Comparison of ENCODE assay signal across 8 mouse cellular contexts in the genomic region with DNA sequence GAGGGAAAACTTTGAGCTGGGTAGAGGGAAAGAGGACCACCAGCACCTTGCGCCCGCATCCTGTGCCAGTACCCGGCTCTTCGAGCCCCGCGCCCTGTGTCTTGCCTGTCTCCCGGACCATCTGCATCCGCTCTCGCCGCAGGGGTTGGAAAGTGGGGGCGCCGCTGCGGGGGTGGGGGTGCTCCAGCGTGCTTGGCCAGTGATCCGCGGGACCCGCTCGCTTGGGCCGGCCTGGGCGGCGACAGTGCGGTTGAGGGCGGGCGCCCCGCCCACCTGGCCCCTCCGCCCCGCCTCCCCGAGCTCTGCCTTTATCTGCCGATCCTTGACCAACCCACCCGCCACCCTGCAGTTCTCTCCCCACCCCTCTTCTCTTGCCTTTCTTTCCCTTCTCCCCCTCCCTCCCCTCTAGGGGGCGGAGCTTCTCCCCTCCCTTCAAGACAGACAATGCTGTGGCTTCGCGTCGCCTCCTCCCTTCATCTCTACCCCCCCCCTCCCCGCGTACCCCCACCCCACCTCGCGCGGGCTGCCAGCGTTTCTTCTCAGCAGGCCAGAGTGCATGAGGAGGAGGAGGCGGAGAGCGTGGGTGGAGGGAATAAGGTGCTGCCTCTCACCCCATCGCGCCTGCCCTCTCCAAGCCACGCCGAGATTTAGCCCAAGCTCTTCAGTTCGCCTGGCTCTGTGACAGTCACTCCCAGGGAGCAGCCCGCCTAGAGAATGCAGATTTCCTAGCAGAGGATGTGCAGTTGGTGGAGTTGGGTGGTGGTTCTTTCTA. TPM values are rescaled to one million over a fixed set of nuclear protein-coding genes. Genes with fewer than 3 reads are reported as not detected.
DNase-seq lines count a peak whose midpoint lies in the region; ATAC-seq and TF ChIP-seq lines count a peak whose summit lies in the region.

A gene (minus strand): TSS at position 613 of the 772 bp plus-strand sequence.

- peak within 1 kb of the TSS; percentile 67 for H3K4me3 ChIP-seq in heart, embryonic 12.5 days
- H3K4me3 ChIP-seq in kidney, postnatal 0 days (replicated peaks; ENCODE audit: low read depth, low read length) = peak within 1 kb of the TSS; percentile 55
- H3K4me3 ChIP-seq in liver, embryonic 12.5 days = peak within 1 kb of the TSS; percentile 58
- H3K4me3 ChIP-seq in stomach, embryonic 15.5 days (replicated peaks) = peak within 1 kb of the TSS; percentile 55

- no peaks in the 10 kb centered on the region for H3K36me3 ChIP-seq in heart, embryonic 12.5 days
- no peaks in the 10 kb centered on the region for H3K36me3 ChIP-seq in kidney, postnatal 0 days (ENCODE audit: insufficient read depth, low read length)
- no peaks in the 10 kb centered on the region for H3K36me3 ChIP-seq in liver, embryonic 12.5 days
- no peaks in the 10 kb centered on the region for H3K36me3 ChIP-seq in stomach, embryonic 15.5 days

- WGBS in heart, embryonic 12.5 days = under 1% methylated on average over 45 of the region's 48 CpGs
- WGBS in kidney, postnatal 0 days = under 1% methylated on average over 33 of the region's 48 CpGs
- 0% methylated on average over 36 of the region's 48 CpGs for WGBS in liver, embryonic 12.5 days (ENCODE audit: insufficient replicate concordance)
- WGBS in stomach, embryonic 15.5 days = under 1% methylated on average over 34 of the region's 48 CpGs

- TF ChIP-seq CTCF in kidney, postnatal 0 days (IDR thresholded peaks at IDR 0.05; ENCODE audit: low read depth) = no peak

- H3K27me3 ChIP-seq in heart, embryonic 12.5 days (replicated peaks) = peaks cover 35% of the 10 kb centered on the region
- H3K27me3 ChIP-seq in kidney, postnatal 0 days (ENCODE audit: insufficient read depth, low read length) = no peaks in the 10 kb centered on the region; the same call in 1 of the 2 replicates
- H3K27me3 ChIP-seq in liver, embryonic 12.5 days (replicated peaks) = peaks cover 43% of the 10 kb centered on the region
- H3K27me3 ChIP-seq in stomach, embryonic 15.5 days (replicated peaks) = peaks cover 24% of the 10 kb centered on the region

- H3K4me1 ChIP-seq in heart, embryonic 12.5 days (replicated peaks) = peaks cover 21% of the 10 kb centered on the region
- H3K4me1 ChIP-seq in kidney, postnatal 0 days (replicated peaks; ENCODE audit: insufficient read depth, low read length) = peaks cover 21% of the 10 kb centered on the region
- H3K4me1 ChIP-seq in liver, embryonic 12.5 days = peaks cover 47% of the 10 kb centered on the region
- peaks cover 10% of the 10 kb centered on the region; the same call in 1 of the 2 replicates for H3K4me1 ChIP-seq in stomach, embryonic 15.5 days

- ATAC-seq in erythroblast, adult 5-6 weeks (replicated peaks; ENCODE audit: low FRiP score, poor library complexity, severe bottlenecking) = no peak
- ATAC-seq in heart, embryonic 12.5 days (ENCODE audit: insufficient number of reproducible peaks, low FRiP score) = peak; percentile 91
- ATAC-seq in kidney, postnatal 0 days (replicated peaks; ENCODE audit: low FRiP score, low read depth) = peak; percentile 90
- peak; percentile 87 for ATAC-seq in liver, embryonic 12.5 days
- peak; percentile 92 for ATAC-seq in stomach, embryonic 15.5 days (ENCODE audit: insufficient read depth, low FRiP score, low read depth)

- H3K4me2 ChIP-seq in heart, embryonic 12.5 days = peak within 1 kb of the TSS; percentile 97
- peak within 1 kb of the TSS; percentile 97 for H3K4me2 ChIP-seq in kidney, postnatal 0 days (ENCODE audit: low read length)
- H3K4me2 ChIP-seq in liver, embryonic 12.5 days = peak within 1 kb of the TSS; percentile 83
- H3K4me2 ChIP-seq in stomach, embryonic 15.5 days = peak within 1 kb of the TSS; percentile 92

- H3K9me3 ChIP-seq in heart, embryonic 12.5 days (replicated peaks) = no peaks in the 10 kb centered on the region
- H3K9me3 ChIP-seq in kidney, postnatal 0 days (replicated peaks; ENCODE audit: low read length) = no peaks in the 10 kb centered on the region
- no peaks in the 10 kb centered on the region for H3K9me3 ChIP-seq in liver, embryonic 12.5 days (replicated peaks)
- no peaks in the 10 kb centered on the region for H3K9me3 ChIP-seq in stomach, embryonic 15.5 days

- DNase-seq in CD4-positive helper T cell, adult 2 months (ENCODE audit: low read depth, low spot score) = peak; percentile 90
- DNase-seq in brain, adult 2 months (ENCODE audit: low read depth, low spot score) = peak; percentile 95
- peak; percentile 85 for DNase-seq in kidney, postnatal 0 days (ENCODE audit: low spot score)
- DNase-seq in natural killer cell, adult 2 months (ENCODE audit: low spot score in 2 of 2) = peak; percentile 43 to 77

- no peak within 1 kb of the TSS for H3K27ac ChIP-seq in heart, embryonic 12.5 days (ENCODE audit: poor library complexity, severe bottlenecking)
- H3K27ac ChIP-seq in kidney, postnatal 0 days = no peak within 1 kb of the TSS; the same call in 1 of the 2 replicates
- peak within 1 kb of the TSS; percentile 15; the same call in 1 of the 2 replicates for H3K27ac ChIP-seq in liver, embryonic 12.5 days
- H3K27ac ChIP-seq in stomach, embryonic 15.5 days = peak within 1 kb of the TSS; percentile 82

- peak within 1 kb of the TSS; percentile 60 for H3K9ac ChIP-seq in heart, embryonic 12.5 days
- H3K9ac ChIP-seq in kidney, postnatal 0 days (ENCODE audit: low read depth, low read length) = peak within 1 kb of the TSS; percentile 58
- peak within 1 kb of the TSS; percentile 44 for H3K9ac ChIP-seq in liver, embryonic 12.5 days
- H3K9ac ChIP-seq in stomach, embryonic 15.5 days = peak within 1 kb of the TSS; percentile 50; the same call in 1 of the 2 replicates

RNA-seq across cellular contexts. Expression of the gene that starts here (rescaled TPM):
- 12.3 and 12.5 TPM in 2 replicates for total RNA-seq in erythroblast, adult 5-6 weeks (2015; ENCODE audit: low replicate concordance)
- total RNA-seq in erythroblast, adult 5-6 weeks (2017; ENCODE audit: low replicate concordance) = 10.3 and 12.3 TPM in 2 replicates
- 4.8 and 5.3 TPM in 2 replicates for polyA plus RNA-seq in heart, embryonic 12.5 days (2016; fragmentation: Nextera tagmentation; extraction: Ambion mirVana)
- 3.0 and 3.2 TPM in 2 replicates for polyA plus RNA-seq in kidney, postnatal 0 days (2015; fragmentation: Nextera tagmentation; extraction: Ambion mirVana)
- 3.1 and 3.5 TPM in 2 replicates for polyA plus RNA-seq in liver, embryonic 12.5 days (2016; fragmentation: Nextera tagmentation; extraction: Ambion mirVana)
- polyA plus RNA-seq in stomach, embryonic 15.5 days (2015; fragmentation: Nextera tagmentation; extraction: Ambion mirVana) = 10.9 and 11.7 TPM in 2 replicates

Comparison
In these comparisons a context has a peak if more than half of its experiments do, and no peak if none do; other contexts are left out.
1. H3K27ac ChIP-seq: peak in liver, embryonic 12.5 days (single experiment) and stomach, embryonic 15.5 days (single experiment); none in heart, embryonic 12.5 days (single experiment) and kidney, postnatal 0 days (single experiment).
2. Peak in every context shown above with its lines, with median percentiles within 50 percentile points of each other: DNase-seq, H3K4me2 ChIP-seq, H3K4me3 ChIP-seq and H3K9ac ChIP-seq.